ENCODE assay signal across 10 mouse cellular contexts in genomic region chr13:95959651-95960476, GRCm38 (mm10).
A peak's percentile ranks its signal among the peaks of the same experiment; 100 is the strongest.
DNase-seq lines count a peak whose midpoint lies in the region; ATAC-seq and TF ChIP-seq lines count a peak whose summit lies in the region.
"Had no signal": no experiment of that assay in that cellular context is flagged by ENCODE, and none has a peak within 500 bp of the region (broad histone marks: within the 10 kb centered on the region; RNA-seq: fewer than 3 reads in every experiment).

No protein-coding gene starts in this region.

- DNase-seq in hindbrain, embryonic 10.5 days (ENCODE audit: low spot score): peak; percentile 75
- no peak for DNase-seq in hindbrain, postnatal 0 days (ENCODE audit: low spot score)
- peak; percentile 83 for DNase-seq in embryo, embryonic 10 days (ENCODE audit: low spot score)
- peak; percentile 58 for DNase-seq in midbrain, embryonic 14.5 days
- no peak for DNase-seq in adipocyte (ENCODE audit: low spot score)

- no peak overlapping the region for H3K9ac ChIP-seq in hindbrain, postnatal 0 days (replicated peaks; ENCODE audit: low read length)
- no peak overlapping the region for H3K9ac ChIP-seq in hindbrain, embryonic 15.5 days
- no peak overlapping the region for H3K9ac ChIP-seq in midbrain, embryonic 14.5 days (replicated peaks; ENCODE audit: low read length)

- H3K4me2 ChIP-seq in hindbrain, postnatal 0 days (ENCODE audit: low read depth, low read length): no peak overlapping the region
- H3K4me2 ChIP-seq in hindbrain, embryonic 15.5 days: peak overlapping the region; percentile 19; the same call in 1 of the 2 replicates
- peak overlapping the region; percentile 26 for H3K4me2 ChIP-seq in midbrain, embryonic 14.5 days (ENCODE audit: low read length)

- H3K9me3 ChIP-seq in hindbrain, embryonic 10.5 days: no peaks in the 10 kb centered on the region
- no peaks in the 10 kb centered on the region for H3K9me3 ChIP-seq in hindbrain, postnatal 0 days (ENCODE audit: low read length)
- no peaks in the 10 kb centered on the region for H3K9me3 ChIP-seq in hindbrain, embryonic 15.5 days
- no peaks in the 10 kb centered on the region for H3K9me3 ChIP-seq in midbrain, embryonic 14.5 days (ENCODE audit: control insufficient read depth, low read length)

- H3K27me3 ChIP-seq in hindbrain, embryonic 10.5 days (ENCODE audit: insufficient read depth, poor library complexity, severe bottlenecking): peaks cover 15% of the 10 kb centered on the region
- no peaks in the 10 kb centered on the region for H3K27me3 ChIP-seq in hindbrain, postnatal 0 days (ENCODE audit: insufficient read depth, low read length)
- no peaks in the 10 kb centered on the region for H3K27me3 ChIP-seq in hindbrain, embryonic 15.5 days
- no peaks in the 10 kb centered on the region for H3K27me3 ChIP-seq in midbrain, embryonic 14.5 days (ENCODE audit: control insufficient read depth, insufficient read depth, low read length)

- WGBS in hindbrain, embryonic 10.5 days: under 1% methylated on average over 14 of the region's 14 CpGs
- 16% methylated on average over 14 of the region's 14 CpGs for WGBS in hindbrain, postnatal 0 days
- 10% methylated on average over 14 of the region's 14 CpGs for WGBS in hindbrain, embryonic 15.5 days
- 3% methylated on average over 14 of the region's 14 CpGs for WGBS in midbrain, embryonic 14.5 days

- peaks cover 44% of the 10 kb centered on the region for H3K4me1 ChIP-seq in hindbrain, embryonic 10.5 days (replicated peaks)
- H3K4me1 ChIP-seq in hindbrain, postnatal 0 days (ENCODE audit: insufficient read depth, low read length): peaks cover 6% of the 10 kb centered on the region; the same call in 1 of the 2 replicates
- peaks cover 33% of the 10 kb centered on the region for H3K4me1 ChIP-seq in hindbrain, embryonic 15.5 days (replicated peaks)
- peaks cover 26% of the 10 kb centered on the region for H3K4me1 ChIP-seq in midbrain, embryonic 14.5 days (ENCODE audit: control insufficient read depth, insufficient read depth, low read length)

- peak overlapping the region; percentile 36 for H3K4me3 ChIP-seq in hindbrain, embryonic 10.5 days
- H3K4me3 ChIP-seq in hindbrain, postnatal 0 days (ENCODE audit: low read length): no peak overlapping the region
- no peak overlapping the region for H3K4me3 ChIP-seq in hindbrain, embryonic 15.5 days
- no peak overlapping the region for H3K4me3 ChIP-seq in midbrain, embryonic 14.5 days (replicated peaks; ENCODE audit: low read depth, low read length)
- H3K4me3 ChIP-seq: myocyte had no signal

- TF ChIP-seq CTCF in hindbrain, postnatal 0 days (IDR thresholded peaks at IDR 0.05; ENCODE audit: low read depth): no peak

- H3K27ac ChIP-seq in hindbrain, embryonic 10.5 days: peak overlapping the region; percentile 80
- H3K27ac ChIP-seq in hindbrain, postnatal 0 days: no peak overlapping the region
- H3K27ac ChIP-seq in hindbrain, embryonic 15.5 days (replicated peaks): no peak overlapping the region
- H3K27ac ChIP-seq in midbrain, embryonic 14.5 days (replicated peaks; ENCODE audit: low read depth, low read length): no peak overlapping the region; the same call in 1 of the 2 replicates

- H3K36me3 ChIP-seq in hindbrain, embryonic 10.5 days: no peaks in the 10 kb centered on the region
- H3K36me3 ChIP-seq in hindbrain, postnatal 0 days (ENCODE audit: insufficient read depth, low read length): no peaks in the 10 kb centered on the region
- H3K36me3 ChIP-seq in hindbrain, embryonic 15.5 days: no peaks in the 10 kb centered on the region
- H3K36me3 ChIP-seq in midbrain, embryonic 14.5 days (ENCODE audit: control insufficient read depth, insufficient read depth, low read length): no peaks in the 10 kb centered on the region

- ATAC-seq in hindbrain, postnatal 0 days: no peak
- no peak for ATAC-seq in hindbrain, embryonic 15.5 days (ENCODE audit: low FRiP score, low read depth)
- peak; percentile 19; the same call in 1 of the 2 replicates for ATAC-seq in midbrain, embryonic 14.5 days (ENCODE audit: low FRiP score, low TSS enrichment)
- ATAC-seq in cerebellum, adult (ENCODE audit: insufficient number of reproducible peaks, low FRiP score, low TSS enrichment): no peak
- ATAC-seq in erythroid progenitor cell, adult 5-6 weeks (replicated peaks; ENCODE audit: low FRiP score, poor library complexity, severe bottlenecking): no peak
- ATAC-seq: Patski had no signal

Comparison
In these comparisons a context has a peak if more than half of its experiments do, and no peak if none do; other contexts are left out.
1. DNase-seq: peak in hindbrain, embryonic 10.5 days (single experiment), embryo, embryonic 10 days (single experiment) and midbrain, embryonic 14.5 days (single experiment); none in hindbrain, postnatal 0 days (single experiment) and adipocyte (single experiment).